Mouse (Mus musculus) adrenal gland, postnatal 4 days (tissue): Measurements from ENCODE around the gene Ubr4. TPM values are rescaled to one million over a fixed set of nuclear protein-coding genes. Genes with fewer than 3 reads are reported as not detected.
"Not testable (repeated sequence)": the region's sequence is repeated elsewhere in the genome, so short reads cannot be mapped to it uniquely, and the experiment has no call there.

Experiments
- DNase-seq, 2 experiments: peaks; one replicate each; pipeline ENCODE4 v3.0.0; 2021 to 2022; ENCODE audit warnings: low spot score in 2 of 2, mixed read lengths in 2 of 2
- total RNA-seq, 2 experiments: library from RNA; stranded (reverse); gene quantifications; 2 replicates each; pipeline ENCODE4 v1.2.3; 2021

Ubr4 gene
- total RNA-seq, 2 experiments from 2014 or later = 114 to 124 TPM

DNA sequence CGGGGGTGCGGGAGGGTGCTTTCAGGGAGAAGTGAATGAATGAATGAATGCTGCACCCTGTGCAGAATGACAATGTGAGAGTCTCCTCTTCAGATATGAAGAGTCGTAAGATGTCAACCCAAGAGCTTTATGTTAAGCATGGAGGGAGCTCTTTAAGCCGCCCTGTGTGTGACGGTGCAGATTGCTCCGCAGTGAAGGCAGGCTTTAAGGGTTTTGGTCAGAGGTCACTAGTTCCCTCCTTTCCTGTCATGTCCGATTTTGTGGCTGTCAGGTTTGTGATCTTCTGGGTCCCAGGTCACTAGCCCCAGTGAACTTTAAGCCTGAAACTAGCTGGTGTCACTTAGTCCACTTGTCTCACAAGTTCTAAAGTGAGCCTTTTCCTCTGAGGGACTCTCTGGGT is 423 bp downstream of the Ubr4 start:
- DNase-seq = no peak

DNA sequence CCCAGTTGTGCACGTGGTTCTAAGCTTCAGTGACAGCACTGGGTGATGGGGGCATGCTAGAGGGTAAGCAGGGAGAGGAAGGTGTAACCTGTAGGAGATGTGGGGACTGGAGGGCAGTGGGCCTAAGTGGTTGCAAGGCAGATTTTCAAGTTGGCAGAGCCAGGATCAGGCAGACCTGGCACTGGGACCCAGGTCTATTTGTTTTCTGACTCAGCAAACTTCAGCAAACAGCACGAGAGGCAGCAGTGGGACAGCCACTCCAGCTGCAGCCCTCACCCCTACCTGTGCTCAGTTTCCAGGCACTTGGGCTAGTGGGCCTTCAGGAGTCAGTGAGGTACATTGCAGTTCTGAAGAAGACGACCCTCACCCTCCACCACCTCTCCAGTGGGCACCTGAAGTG is 4.8 kb downstream of the Ubr4 start:
- DNase-seq = no peak

DNA sequence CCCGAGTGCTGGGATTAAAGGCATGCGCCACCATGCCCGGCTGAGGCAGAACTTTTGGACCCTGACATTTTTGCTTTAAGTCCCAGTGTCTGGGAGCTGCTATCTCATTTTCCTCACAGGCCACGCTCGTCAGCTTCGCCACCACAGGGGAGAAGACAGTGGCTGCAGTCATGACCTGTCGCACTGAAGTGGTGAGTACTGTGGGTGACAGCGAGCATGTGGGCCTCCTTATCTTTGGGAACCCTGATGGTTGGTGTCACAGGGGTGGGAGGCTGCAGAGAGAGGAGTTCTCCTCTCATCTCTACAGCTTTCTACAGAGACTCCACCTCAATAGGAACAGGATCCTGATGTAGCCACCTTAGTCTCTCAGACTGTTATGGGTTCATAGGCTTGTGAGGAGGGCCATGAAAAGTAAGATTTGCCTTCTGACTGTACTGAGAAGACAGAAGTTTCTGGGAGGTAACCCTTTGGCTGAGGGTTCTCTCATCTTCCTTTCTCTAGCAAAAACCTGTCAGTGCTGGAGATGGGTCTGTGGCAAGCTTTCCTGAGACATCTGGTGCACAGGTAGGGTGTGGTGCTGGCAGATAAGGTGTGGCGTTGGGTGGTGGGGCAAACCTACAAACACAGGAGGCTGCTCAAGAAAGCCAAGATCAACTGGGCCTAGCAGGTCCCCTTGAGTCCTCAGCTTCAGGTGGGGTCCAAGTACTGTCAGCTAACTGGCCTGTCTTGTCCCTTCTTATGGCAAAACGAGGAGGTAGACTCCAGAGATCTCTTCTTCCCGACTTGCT is 8.5 kb downstream of the Ubr4 start:
- no peak for DNase-seq

DNA sequence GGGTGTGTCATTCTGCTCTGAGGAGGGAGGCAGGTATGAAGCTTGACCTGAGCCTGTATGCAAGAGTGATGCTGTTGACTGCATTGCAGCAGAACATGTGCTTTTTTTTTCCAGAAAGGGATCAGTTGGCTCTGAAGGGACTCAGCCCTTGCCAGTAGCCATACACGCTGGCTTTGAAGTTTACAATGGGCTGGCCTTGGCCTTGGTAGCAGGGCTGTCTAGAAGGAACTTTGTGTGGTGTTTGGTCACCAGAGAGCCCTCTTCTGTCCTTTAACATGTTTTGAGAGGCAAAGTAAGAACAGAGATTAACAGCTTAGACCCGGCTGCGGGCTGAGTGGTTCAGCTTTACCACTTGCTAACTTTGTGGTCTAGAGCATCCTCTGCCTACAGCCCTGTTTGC is 14.9 kb downstream of the Ubr4 start:
- no peak for DNase-seq

DNA sequence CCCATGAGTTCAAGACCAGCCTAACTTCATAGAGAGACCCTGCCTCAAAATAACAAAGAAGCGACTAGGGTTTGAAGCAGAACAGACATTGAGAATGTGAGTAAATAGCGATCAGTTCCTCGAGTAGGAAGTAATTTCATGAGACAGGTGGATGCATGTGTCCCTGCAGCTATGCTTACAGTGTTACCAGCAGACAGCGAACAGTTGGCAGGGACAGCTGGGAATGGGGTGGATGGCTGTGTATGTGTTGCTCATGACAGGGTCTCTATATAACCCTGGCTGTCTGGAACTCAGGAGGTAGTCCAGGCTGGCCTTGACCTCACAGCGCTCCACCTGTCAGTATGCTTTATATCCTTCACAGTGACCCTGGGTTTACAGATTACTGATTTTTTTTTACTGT is 15.6 kb downstream of the Ubr4 start:
- no peak for DNase-seq

DNA sequence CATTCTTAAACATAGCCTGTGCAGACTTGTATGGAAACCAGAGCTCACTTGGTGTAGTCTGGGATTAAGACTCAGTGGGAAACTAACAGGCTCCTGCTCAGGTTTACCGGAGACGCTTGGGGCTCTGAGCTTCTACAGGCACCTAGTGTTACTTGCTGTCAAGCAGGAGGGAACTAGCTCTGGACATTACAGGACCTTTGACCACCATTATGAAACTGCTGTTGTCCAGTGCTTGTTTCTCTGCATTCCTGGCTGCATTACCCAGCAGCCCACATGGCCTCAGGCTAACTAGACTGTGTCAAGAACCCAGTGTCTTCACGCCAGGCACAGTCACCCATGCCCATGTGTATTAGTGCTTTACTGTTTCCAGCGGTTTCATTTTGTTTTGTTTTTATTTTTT is 20.7 kb downstream of the Ubr4 start:
- DNase-seq = no peak

DNA sequence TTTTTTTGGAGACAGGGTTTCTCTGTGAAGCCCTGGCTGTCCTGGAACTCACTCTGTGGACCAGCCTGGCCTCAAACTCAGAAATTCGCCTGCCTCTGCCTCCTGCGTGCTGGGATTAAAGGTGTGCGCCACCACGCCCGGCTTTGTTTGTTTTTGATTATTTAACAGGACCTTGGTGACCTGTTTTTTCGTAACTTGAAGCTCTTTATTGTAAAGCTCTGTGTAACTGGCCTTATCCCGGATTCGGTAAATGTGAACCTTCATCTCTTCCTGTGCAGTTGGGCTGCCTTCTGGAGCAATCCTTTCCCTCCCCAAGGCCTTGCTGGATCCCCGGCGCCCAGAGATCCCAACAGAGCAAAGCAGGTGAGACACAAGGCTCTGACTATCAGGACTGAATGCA is 21.1 kb downstream of the Ubr4 start:
- DNase-seq = no peak

DNA sequence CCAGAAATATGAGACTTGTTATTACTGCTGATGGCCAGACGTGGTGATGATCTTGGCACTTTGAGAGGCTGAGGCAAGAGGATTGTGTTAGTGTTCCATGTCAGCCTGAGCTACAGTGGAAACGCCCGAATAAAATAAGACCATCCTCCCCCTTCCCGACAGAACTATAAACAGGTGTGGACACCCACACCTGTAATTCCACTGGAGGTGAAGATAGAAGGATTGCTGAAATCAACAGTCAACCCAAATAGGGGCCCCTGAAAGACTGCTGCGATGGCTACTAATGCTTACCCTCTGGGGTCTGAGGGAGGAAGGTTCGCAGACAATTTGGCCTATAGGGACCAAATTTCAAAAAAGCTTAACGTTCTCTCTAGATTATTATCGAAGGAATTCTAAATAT is 27.3 kb downstream of the Ubr4 start:
- no peak for DNase-seq

DNA sequence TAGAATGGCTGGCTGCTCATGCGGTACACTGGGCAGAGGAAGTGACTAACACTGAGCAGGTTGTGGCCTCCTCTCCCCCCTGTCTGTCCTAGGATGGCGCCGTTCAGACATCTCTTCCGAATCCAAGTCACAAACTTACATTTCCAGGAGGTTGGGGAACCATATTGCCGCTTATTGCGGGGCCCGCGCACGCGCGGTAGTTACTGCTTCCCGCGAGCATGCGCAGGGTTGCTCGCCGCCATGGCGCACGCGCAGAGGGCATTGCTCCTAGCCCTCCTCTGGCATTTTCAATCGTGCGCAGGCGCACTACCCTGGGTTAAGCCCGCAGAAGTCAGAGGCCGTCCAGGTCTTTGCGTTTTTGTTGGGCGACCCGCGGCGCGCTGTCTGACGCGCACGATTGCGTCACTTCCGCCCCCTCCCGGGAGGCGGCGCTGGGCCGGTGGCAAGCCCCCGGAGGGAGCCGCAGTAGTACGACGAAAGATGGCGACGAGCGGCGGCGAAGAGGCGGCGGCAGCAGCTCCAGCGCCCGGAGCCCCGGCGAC is 27.9 kb downstream of the Ubr4 start:
- peak; percentile 100 for DNase-seq

DNA sequence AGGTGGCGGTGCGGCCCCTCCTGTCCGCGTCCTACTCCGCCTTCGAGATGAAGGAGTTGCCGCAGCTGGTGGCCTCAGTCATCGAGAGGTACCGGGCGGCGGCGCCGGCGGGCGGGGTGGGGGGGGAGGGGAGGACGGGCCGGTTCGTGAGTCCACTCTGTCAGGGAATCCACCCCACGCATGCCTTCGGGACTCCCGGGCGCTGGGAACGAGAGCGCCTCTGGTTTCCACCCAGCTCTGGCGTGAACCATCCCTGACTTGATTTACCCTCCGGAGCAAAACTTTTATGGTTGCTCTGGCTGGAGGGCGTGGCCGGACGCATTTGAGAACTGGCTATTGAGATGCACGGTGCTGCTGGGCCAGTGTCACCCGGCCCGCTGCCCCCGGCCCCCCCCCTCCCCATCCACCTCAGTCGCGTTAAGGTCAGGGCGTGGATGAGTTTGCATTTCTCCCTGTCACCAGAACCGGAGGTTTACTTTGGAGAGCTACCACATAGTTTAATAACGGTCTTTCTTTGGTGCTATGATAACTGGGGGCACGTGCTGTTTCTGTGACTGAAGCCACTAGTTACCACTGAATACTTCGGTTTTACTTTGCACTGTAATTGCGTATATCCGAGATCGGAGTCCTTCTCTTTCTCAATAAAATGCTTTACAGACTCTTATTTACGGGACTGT is 28.5 kb downstream of the Ubr4 start:
- DNase-seq = no peak

DNA sequence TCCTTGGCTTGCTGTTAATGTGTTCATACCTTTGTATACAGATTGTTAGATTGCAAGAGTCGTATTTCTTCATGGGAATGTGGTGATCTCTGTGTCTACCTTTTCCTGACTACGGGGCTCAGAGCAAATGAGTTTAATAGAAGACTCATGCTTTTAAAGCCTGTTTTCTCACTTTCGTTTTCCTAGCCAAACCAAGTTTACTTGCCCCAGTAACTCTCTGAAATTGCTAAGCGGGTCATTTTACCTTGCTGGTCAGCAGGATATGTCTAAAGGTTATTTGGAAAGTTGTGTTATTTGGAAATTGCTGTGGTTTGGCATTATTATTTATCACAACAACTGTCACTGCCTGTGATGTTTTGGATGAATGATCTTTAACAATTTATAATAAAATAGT is 29.0 kb downstream of the Ubr4 start:
- DNase-seq = no peak

DNA sequence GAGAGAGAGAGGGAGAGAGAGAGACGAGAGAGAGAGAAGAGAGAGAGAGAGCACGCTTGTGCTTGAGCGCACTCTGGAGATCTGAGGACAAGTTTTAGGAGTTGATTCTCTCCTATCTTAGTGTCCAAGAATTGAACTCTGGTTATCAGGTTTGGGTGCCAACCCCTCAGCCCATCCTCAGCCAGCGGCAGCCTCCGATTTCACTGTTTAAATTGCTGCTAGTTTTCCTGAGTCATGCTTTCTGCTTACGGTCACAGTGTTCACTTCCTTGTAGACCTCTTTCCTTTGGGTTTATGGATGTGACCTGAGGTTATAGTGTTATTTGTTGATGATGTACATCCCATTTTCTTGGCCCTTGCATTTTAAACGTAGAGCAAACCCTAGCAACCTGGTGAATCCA is 29.8 kb downstream of the Ubr4 start:
- DNase-seq = no peak

DNA sequence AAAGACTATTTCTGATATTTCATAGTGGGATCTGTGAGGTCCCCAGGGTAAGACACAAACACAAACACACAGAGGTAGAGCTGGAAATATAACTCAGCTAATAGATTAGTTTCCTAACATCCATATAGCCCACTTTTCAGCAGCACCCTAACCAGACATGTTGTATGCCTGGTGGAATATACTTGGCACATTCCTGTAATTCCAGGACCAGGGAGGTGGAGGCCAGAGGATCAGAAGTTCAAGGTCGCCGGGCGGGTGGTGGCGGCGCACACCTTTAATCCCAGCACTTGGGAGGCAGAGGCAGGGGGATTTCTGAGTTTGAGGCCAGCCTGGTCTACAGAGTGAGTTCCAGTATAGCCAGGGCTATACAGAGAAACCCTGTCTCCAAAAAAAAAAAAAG is 33.4 kb downstream of the Ubr4 start:
- DNase-seq = not testable (repeated sequence)

DNA sequence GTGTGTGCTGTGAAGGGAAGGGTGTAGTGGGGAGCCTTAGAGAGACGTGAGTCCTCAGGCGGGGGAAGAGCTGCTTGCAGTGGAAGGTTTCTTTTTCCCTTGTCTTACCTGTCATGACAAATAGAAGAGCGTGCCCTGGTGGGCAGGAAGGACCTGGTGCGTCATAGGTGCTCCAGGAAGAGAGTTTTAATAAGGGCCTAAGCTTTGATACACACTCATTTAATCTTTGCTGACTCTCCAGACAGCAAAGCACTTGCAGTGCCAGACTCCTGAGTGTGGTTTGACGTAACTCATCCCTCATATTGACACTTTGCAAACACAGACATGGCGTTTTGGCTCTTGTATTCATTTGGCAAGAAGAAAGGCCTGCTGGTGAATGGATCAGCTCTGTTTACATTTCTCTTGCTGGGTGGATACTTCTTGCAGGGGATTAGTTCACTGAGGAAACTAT is 34.5 kb downstream of the Ubr4 start:
- DNase-seq = no peak

DNA sequence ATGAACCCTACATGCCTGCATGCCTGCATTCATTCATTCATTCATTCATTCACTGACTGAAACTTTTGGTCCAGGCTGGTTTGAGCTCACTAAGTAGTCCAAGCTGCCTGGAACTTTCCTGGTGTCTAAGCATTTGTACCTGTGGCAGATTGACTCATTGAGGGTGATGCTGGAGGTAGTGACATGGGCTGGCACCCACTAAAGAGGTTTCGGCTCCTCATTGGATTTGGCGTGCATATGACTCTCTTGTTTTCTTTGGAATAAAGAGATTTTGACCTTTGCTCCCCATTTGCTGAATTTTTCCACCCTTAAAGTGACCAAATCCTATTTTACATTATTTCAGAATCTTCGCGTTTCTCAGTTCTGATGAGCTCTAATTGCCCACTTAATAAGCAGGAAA is 37.1 kb downstream of the Ubr4 start:
- DNase-seq = no peak

DNA sequence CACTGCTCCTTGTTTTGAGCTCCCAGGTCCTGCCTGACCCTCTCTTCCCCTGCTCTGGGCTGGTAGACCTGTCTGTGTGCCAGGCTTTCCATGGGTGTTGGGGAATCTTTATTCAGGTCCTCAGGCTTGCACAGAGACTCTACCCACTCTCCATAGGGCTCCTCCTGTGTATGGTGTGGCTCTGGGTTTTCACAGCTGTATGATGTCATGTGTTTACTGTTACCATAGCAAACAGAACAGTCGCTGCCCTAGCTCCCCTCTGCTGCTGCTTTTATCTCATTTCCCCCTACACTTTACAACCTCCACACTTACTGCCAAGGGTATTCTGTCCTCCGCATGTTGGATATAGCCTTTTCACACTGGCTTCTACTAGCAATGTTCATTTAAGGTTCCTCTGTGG is 43.0 kb downstream of the Ubr4 start:
- DNase-seq = no peak

DNA sequence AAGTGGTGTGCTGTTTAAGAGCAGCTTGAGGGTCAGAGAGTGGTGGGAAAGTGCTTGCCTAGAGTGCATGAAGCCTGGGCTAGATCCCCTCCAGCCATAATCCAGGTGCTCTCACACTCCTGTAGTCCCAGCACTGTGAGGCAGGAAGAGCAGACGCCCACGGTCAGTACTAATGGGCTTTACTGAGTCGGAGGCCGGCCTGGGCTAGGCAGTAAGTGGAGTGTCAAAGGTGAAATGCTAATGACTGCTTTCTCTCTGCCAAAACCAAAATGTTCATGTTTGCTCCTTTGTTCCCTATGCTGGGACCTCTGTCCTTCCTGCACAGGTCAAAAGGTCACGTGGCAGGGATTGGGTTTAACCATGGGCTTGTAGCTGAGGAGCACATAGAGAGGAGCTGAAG is 48.1 kb downstream of the Ubr4 start:
- DNase-seq = no peak

DNA sequence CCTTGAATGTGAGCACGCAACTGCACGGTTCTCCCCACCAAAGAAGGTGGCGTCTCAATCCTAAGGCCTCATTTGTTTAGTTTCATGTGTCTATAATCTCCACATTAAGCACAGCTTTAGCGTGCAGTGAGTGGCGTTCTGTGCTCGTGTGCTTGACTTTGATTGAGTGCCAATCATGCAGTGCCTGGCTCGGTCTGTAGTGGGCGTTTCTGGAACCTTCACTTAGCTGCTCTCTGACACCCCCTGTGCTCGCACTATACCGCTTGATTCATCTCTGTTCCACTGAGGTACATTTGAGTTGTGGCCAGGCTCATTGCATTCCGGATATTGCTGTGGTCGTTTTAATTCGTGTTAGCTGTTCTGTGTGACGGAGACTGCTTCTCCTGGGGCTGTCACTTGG is 50.8 kb downstream of the Ubr4 start:
- no peak for DNase-seq

DNA sequence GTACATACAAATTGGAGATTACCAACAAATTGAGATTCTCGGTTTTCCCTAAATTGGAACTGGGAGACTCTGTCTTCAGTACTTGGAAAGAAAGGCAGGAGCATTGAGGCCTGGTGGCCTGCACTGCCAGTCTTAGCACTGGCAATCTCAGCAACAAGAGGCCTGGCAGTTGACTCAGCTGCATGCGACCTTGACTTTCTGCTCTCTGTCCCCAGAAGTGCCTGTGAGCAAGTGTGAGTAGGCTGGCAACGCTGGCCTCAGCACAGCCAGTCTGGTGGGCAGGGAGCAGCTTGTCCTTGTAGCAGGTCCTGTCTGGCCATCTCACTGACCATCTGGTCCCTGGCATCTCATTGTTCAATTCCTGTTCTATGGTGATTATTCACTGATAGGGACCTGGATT is 58.9 kb downstream of the Ubr4 start:
- DNase-seq = peak; percentile 12 to 22

DNA sequence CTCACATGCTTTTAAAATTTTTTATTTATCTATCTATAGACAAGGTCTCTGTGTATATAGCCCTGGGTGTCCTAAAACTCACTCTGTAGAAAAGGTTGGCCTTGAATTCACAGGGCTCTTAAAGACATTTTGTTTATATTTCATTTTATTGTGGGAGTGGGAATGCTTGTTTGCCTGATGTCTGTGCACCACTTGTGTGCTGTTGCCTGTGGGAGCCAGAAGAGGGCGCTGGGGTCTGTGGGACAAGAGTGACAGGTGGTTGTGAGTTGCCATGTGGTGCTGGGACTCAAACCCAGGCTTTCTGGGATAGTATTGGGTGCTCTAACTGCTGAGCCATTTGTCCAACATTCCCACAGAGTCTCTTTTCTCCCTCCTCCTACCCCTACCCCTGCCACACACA is 65.5 kb downstream of the Ubr4 start:
- no peak for DNase-seq

DNA sequence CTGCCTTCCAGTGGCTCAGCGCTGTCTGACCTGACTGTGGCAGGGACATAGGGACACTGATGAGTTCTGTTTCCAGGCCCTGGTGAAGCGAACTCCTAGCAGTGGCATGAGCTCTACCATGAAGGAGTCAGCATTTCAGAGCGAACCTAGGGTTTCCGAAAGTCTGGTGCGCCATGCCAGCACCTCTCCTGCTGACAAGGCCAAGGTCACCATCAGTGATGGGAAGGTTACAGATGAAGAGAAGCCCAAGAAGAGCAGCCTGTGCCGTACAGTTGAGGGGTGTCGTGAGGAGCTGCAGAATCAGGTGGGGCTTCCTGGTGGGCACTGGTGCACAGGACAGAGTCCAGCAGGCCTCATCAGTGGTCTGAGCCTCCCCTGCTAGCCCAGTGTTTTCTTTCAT is 69.2 kb downstream of the Ubr4 start:
- no peak for DNase-seq

DNA sequence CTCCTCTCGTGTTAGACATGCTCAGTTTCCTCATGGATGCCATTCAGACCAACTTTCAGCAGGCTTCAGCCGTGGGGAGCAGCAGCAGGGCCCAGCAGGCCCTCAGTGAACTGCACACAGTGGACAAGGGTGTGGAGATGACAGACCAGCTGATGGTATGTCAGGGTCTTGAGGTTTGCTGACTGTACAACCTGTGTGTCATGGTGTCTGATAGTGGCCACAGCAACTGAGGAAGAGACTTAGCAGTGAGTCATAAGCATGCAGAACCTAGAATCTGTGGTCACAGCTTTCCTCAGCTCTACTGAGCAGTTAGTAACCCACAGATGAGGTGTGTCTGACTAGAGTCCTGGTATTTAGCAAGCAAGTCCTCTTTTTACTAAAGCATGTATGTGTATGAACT is 70.0 kb downstream of the Ubr4 start:
- DNase-seq = no peak

DNA sequence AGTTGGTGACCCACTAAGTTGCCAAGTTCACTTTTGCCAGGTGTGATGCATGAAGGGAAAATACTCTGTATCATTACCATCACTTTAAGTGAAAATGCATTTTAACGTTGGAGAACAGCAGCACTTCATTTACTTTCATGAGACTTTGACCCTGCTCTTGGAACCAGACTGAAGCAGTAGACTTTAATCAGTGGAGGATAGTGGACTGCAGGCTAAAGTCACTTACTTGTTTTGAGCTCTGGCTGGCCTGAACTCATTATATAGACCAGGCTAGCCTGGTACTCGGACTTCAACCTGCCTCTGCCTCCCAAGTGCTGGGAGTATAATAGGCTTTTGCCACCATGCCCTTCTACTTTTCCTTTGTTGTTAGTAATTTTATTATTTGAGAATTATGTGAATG is 70.9 kb downstream of the Ubr4 start:
- DNase-seq = no peak
